Mouse (Mus musculus) lung, embryonic 14.5 days (tissue): Measurements from ENCODE around the gene Hdac4. TPM values are rescaled to one million over a fixed set of nuclear protein-coding genes. Genes with fewer than 3 reads are reported as not detected.

Experiments
- ATAC-seq: fragments of 200-750 bp; cut with Nextera tagmentation; 2 replicates; pipeline ENCODE4 v1.8.0; 2017; ENCODE audit warnings: mild to moderate bottlenecking, moderate TSS enrichment, moderate library complexity; ENCODE audit not compliant: insufficient read depth
- DNase-seq: peaks from one replicate; pipeline ENCODE4 v3.0.0-alpha.2; 2015
- H3K27ac ChIP-seq: fragments of 300-500 bp; sonication (generic); 2 replicates; pipeline ENCODE4 v1.5.1; 2014; ENCODE audit warnings: low read depth, mild to moderate bottlenecking, moderate library complexity
- H3K27me3 ChIP-seq: fragments of 300-500 bp; sonication (generic); 2 replicates; pipeline ENCODE4 v1.6.1; 2014; ENCODE audit warnings: low read length, control low read depth; ENCODE audit not compliant: insufficient read depth
- H3K36me3 ChIP-seq: fragments of 300-500 bp; sonication (generic); 2 replicates; pipeline ENCODE4 v1.6.1; 2014; ENCODE audit warnings: control low read depth; ENCODE audit not compliant: insufficient read depth
- H3K4me1 ChIP-seq: fragments of 300-500 bp; sonication (generic); 2 replicates; pipeline ENCODE4 v1.6.1; 2014; ENCODE audit warnings: antibody characterized with exemption, control low read depth; ENCODE audit not compliant: insufficient read depth
- H3K4me2 ChIP-seq: fragments of 300-500 bp; sonication (generic); 2 replicates; pipeline ENCODE4 v1.6.1; 2014; ENCODE audit warnings: mild to moderate bottlenecking
- H3K4me3 ChIP-seq: fragments of 300-500 bp; sonication (generic); 2 replicates; pipeline ENCODE4 v1.5.1; 2014; ENCODE audit warnings: low read depth, low read length
- H3K9ac ChIP-seq: fragments of 300-500 bp; sonication (generic); 2 replicates; pipeline ENCODE4 v1.6.1; 2014
- H3K9me3 ChIP-seq: fragments of 300-500 bp; sonication (generic); 2 replicates; pipeline ENCODE4 v1.6.1; 2016; ENCODE audit warnings: low read depth, low read length, control low read depth
- CTCF ChIP-seq: IDR thresholded peaks from 2 replicates; pipeline ENCODE4 v1.5.1; 2016; ENCODE audit warnings: antibody characterized with exemption, low read depth
- WGBS: fragments of 180-500 bp; shearing (Covaris S2); extraction: QIAGEN DNeasy Blood & Tissue Kit; methylation state at CpG from one replicate; pipeline ENCODE4 v1.1.7; 2014; 5-methylcytosine and 5-hydroxymethylcytosine counted together
- polyA plus RNA-seq: library from polyadenylated mRNA; unstranded; fragments of >200 nt; fragmentation: Nextera tagmentation; extraction: Ambion mirVana; gene quantifications from 2 replicates; pipeline ENCODE4 v1.2.1, GENCODE M21; 2014

The Hdac4 gene
- polyA plus RNA-seq, 1 experiment from 2014 or later = 20.2 TPM

DNA sequence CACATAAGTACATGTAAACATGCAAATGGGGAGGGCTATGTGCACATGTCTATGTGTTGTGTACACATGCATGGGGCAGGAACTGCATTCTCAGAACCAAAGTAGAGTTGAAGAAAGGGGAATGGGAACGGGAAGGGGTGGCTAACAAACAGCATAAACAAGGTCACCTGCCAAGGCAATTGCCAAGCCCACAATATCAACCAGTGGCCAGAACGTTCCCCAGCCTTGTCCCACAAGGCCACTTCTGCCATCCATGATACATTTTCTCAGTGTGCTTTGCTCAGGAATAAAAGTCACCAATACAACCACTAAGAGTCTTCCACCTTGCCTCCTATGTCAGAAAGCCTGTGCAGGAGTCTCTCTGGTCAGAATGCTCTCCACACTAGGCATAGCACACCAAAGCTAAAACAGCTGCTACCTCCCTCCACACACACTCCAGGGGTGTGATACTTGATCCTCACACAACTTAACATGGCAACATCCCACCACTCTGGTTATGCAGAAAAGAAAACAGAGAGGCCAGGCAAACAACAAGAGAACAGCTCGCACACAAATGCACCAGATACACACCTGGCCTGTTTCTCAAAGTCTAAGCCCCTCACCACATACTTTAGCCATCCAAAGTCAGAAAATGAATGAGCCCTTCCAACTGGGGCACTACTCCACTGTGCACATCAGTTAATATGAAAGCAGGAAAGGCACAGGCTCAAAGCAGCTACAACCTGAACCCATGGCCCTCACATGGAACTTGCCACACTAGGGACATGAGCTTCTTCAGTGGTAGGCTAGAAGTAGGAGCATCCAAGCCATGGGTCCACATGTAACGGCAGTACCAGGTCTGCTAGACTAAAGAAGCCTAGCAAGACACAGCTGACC lies 26.4 kb downstream of the Hdac4 start:
- DNase-seq (no peak), ATAC-seq (no peak)
- Histone ChIP-seq H3K4me1 (0 out of 2 replicates have a peak, but pooled peaks cover 3% of the 10 kb centered on the region), H3K9ac (no peak overlapping the region), H3K9me3 (no peaks in the 10 kb centered on the region), H3K36me3 (no peaks in the 10 kb centered on the region), H3K27ac (no peak overlapping the region), H3K4me3 (no peak overlapping the region), H3K27me3 (no peaks in the 10 kb centered on the region), H3K4me2 (no peak overlapping the region)
- 85% methylated on average over 4 of the region's 4 CpGs for WGBS
- TF ChIP-seq CTCF = no peak

- Histone ChIP-seq H3K4me1 (no peaks in the 10 kb centered on the region), H3K36me3 (no peaks in the 10 kb centered on the region), H3K4me3 (no peak overlapping the region), H3K27ac (no peak overlapping the region), H3K4me2 (no peak overlapping the region), H3K9ac (no peak overlapping the region), H3K9me3 (no peaks in the 10 kb centered on the region), H3K27me3 (no peaks in the 10 kb centered on the region)
- no peak for TF ChIP-seq CTCF
- WGBS = 91% methylated on average over 1 of the region's 1 CpGs
- no peak for ATAC-seq
- no peak for DNase-seq
These were observed 31.6 kb downstream of the Hdac4 start for GRCm38 (mm10) chr1:92163932-92164331.

DNA sequence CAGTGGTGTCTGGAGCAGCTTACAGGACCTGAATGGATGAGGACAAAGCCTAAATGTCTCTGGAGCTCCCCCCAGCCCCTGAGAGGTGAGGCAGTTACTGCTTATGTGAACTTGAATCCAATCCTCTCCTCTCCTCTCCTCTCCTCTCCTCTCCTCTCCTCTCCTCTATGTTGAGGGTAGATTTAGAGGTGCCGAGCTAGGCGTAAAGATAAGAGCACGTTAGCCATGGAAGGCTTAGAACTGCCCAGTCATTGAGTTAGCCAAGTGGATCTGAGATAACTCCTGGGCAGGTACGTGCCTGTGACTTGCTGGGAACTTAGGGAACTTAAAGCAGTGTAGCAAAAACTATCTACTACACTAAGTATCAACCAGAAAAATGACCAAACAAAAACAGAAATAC lies 35.7 kb downstream of the Hdac4 start:
- Histone ChIP-seq H3K4me1 (no peaks in the 10 kb centered on the region), H3K27me3 (no peaks in the 10 kb centered on the region), H3K27ac (no peak overlapping the region), H3K9me3 (no peaks in the 10 kb centered on the region), H3K4me3 (no peak overlapping the region), H3K4me2 (no peak overlapping the region), H3K9ac (no peak overlapping the region), H3K36me3 (no peaks in the 10 kb centered on the region)
- ATAC-seq = no peak
- WGBS = 70% methylated on average over 4 of the region's 4 CpGs
- no peak for TF ChIP-seq CTCF
- no peak for DNase-seq

GRCm38 (mm10) chr1:92150201-92150600 lies 45.3 kb downstream of the Hdac4 start:
- ATAC-seq (no peak), DNase-seq (peak; percentile 67)
- H3K27me3 ChIP-seq = no peaks in the 10 kb centered on the region
- no peak overlapping the region for H3K4me2 ChIP-seq
- H3K4me1 ChIP-seq = no peaks in the 10 kb centered on the region
- H3K27ac ChIP-seq = no peak overlapping the region
- no peak overlapping the region for H3K9ac ChIP-seq
- 47% methylated on average over 1 of the region's 1 CpGs for WGBS
- TF ChIP-seq CTCF = no peak
- no peak overlapping the region for H3K4me3 ChIP-seq
- H3K36me3 ChIP-seq = 0 out of 2 replicates have a peak, but pooled peaks cover 5% of the 10 kb centered on the region
- no peaks in the 10 kb centered on the region for H3K9me3 ChIP-seq

DNA sequence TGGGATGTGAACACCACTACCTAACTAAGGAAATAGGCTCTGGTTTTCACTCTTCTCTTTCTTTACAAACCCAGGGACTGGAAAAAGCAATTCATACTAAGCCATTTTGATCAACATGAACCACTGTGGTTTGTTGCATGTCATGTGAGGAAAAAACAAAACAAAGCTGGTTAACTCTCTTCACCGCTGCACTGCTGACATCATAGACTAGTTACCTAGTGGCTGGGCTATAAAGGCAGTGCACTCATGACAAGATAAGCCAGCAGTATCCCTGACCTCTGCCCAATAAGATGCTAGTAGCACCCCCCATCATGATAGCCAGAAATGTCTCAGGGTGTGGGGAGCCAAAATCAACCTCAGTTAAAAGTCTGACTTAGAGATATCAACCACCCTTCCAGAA lies 47.0 kb downstream of the Hdac4 start:
- WGBS = 94% methylated on average over 1 of the region's 1 CpGs
- ATAC-seq = no peak

DNA sequence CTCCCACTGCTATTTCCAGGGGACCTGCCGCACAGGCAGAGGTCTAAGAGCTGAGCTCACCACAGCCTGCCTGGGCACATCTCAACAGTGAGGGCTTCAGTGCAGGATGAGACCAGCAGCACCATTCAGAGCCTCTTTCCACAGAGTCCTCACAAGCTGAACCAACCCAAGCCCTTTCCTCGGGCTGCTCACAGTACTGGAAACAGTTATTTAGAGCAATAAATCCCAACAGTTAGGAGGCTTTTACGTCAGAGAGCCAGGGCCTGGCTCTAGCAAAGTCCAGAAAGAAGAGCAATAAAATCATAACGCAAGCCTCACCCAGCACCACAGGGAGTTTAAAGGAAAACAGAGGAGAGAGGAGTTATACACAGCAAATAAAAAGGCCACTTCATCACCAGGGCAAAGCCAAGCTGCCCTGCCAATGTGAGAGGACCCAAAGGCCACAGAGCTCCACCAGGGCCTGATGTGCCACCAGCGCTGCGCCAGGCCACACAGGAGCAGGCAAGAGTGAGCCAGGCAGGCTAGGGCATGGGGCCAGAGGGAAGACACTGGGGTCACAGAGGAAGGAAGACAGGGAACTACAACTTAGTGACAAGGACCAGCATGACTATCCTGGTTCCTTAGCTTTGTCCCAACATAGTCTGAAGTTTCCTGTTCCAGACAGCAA lies 50.5 kb downstream of the Hdac4 start:
- Histone ChIP-seq H3K4me1 (peaks cover 7% of the 10 kb centered on the region; the same call in 1 of the 2 replicates), H3K36me3 (0 out of 2 replicates have a peak, but pooled peaks cover 5% of the 10 kb centered on the region), H3K4me2 (no peak overlapping the region), H3K4me3 (no peak overlapping the region), H3K27me3 (no peaks in the 10 kb centered on the region), H3K27ac (no peak overlapping the region), H3K9ac (no peak overlapping the region), H3K9me3 (no peaks in the 10 kb centered on the region)
- 70% methylated on average over 6 of the region's 6 CpGs for WGBS
- ATAC-seq (no peak), DNase-seq (no peak)
- no peak for TF ChIP-seq CTCF

More for the DNA sequence above, 47.0 kb downstream of the Hdac4 start:
- no peak for TF ChIP-seq CTCF
- Histone ChIP-seq H3K27ac (no peak overlapping the region), H3K9ac (no peak overlapping the region), H3K4me2 (no peak overlapping the region), H3K4me1 (peaks cover 7% of the 10 kb centered on the region; the same call in 1 of the 2 replicates), H3K36me3 (0 out of 2 replicates have a peak, but pooled peaks cover 5% of the 10 kb centered on the region), H3K9me3 (no peaks in the 10 kb centered on the region), H3K27me3 (no peaks in the 10 kb centered on the region), H3K4me3 (no peak overlapping the region)
- no peak for DNase-seq

GRCm38 (mm10) chr1:92143331-92143895 lies 52.1 kb downstream of the Hdac4 start:
- DNase-seq (no peak), ATAC-seq (no peak)
- Histone ChIP-seq H3K4me1 (peaks cover 7% of the 10 kb centered on the region; the same call in 1 of the 2 replicates), H3K27me3 (no peaks in the 10 kb centered on the region), H3K36me3 (0 out of 2 replicates have a peak, but pooled peaks cover 5% of the 10 kb centered on the region), H3K4me2 (no peak overlapping the region), H3K4me3 (no peak overlapping the region), H3K9me3 (no peaks in the 10 kb centered on the region), H3K9ac (no peak overlapping the region), H3K27ac (no peak overlapping the region)
- no peak for TF ChIP-seq CTCF
- 73% methylated on average over 6 of the region's 6 CpGs for WGBS
